Mouse (Mus musculus) ES-Bruce4 (cell line): ENCODE data around the gene Tmem86a. TPM values are rescaled to one million over a fixed set of nuclear protein-coding genes. Genes with fewer than 3 reads are reported as not detected.

Experiments used
- H3K27ac ChIP-seq: 2 replicates; pipeline ENCODE4 v1.5.1; 2012; ENCODE audit warnings: low read length, inconsistent platforms; ENCODE audit not compliant: insufficient read depth
- H3K27me3 ChIP-seq: 2 replicates; pipeline ENCODE4 v1.6.1; 2012; ENCODE audit warnings: mild to moderate bottlenecking, low read length, inconsistent platforms; ENCODE audit not compliant: control insufficient read depth, poor library complexity, insufficient read depth, severe bottlenecking
- H3K36me3 ChIP-seq: 2 replicates; pipeline ENCODE4 v1.6.1; 2012; ENCODE audit warnings: inconsistent platforms, mild to moderate bottlenecking, low read length, moderate library complexity; ENCODE audit not compliant: control insufficient read depth, poor library complexity, insufficient read depth, severe bottlenecking
- H3K4me1 ChIP-seq: one replicate; pipeline ENCODE4 v1.8.1; 2011; ENCODE audit warnings: low read length; ENCODE audit not compliant: control insufficient read depth, insufficient read depth
- H3K4me3 ChIP-seq: 2 replicates; pipeline ENCODE4 v1.5.1; 2011; ENCODE audit warnings: low read depth, mild to moderate bottlenecking, low read length
- H3K9ac ChIP-seq: 2 replicates; pipeline ENCODE4 v1.6.1; 2012; ENCODE audit warnings: low read depth, mild to moderate bottlenecking, inconsistent platforms; ENCODE audit not compliant: poor library complexity, severe bottlenecking
- H3K9me3 ChIP-seq: replicated peaks from 2 replicates; pipeline ENCODE4 v1.6.1; 2012; ENCODE audit warnings: mild to moderate bottlenecking, low read length, inconsistent platforms; ENCODE audit not compliant: control insufficient read depth, poor library complexity, insufficient read depth, severe bottlenecking
- CTCF ChIP-seq: IDR thresholded peaks from one replicate; pipeline ENCODE4 v1.8.1; 2011; ENCODE audit warnings: low read depth, low read length
- EP300 ChIP-seq: IDR thresholded peaks from 2 replicates; pipeline ENCODE4 v1.6.1; 2011; ENCODE audit warnings: low read depth, low read length; ENCODE audit not compliant: insufficient read depth
- POLR2A ChIP-seq: IDR thresholded peaks from one replicate; pipeline ENCODE4 v1.8.1; 2011; ENCODE audit warnings: low read length; ENCODE audit not compliant: insufficient read depth
- polyA plus RNA-seq: library from polyadenylated mRNA; stranded (reverse); fragments of >200 nt; gene quantifications from 2 replicates; pipeline ENCODE4 v1.2.4, GENCODE M21; 2011; ENCODE audit warnings: low read depth; ENCODE audit not compliant: missing spikeins, insufficient read depth, insufficient read length

The Tmem86a gene
- polyA plus RNA-seq, 1 experiment: 2.0 TPM

DNA sequence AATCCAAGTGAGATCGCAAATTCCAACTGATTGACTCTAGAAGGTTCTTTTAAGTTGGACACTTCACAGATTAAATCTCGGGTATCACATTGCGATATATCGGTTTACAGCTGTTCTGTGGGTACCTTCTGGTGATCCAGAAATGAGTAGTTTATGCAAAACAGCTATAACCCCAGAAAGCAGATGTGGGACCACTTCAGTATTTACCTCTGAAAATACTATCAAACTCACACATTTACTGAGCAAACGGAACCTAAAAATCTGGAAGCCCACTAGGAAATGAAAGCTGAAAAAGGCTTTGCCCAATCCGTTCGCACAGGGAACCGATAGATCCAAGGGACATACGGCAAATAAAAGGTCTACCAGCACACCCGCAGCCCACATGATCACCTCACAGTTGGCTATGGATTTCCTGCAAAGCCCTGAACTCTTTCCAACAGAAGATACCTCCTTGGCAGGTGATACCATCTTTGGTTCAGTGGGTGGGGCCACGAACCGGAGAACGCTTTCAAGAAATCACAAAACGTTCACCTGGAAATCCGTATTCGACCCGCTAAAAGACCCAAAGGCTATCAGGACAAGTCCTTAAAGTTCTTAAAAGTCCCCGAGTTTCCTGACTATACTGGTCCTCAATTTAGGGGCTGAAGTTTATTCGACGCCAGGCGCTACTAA, 43.2 kb upstream of the Tmem86a start:
- no peak overlapping the region for H3K27ac ChIP-seq
- H3K27me3 ChIP-seq: no peaks in the 10 kb centered on the region

GRCm38 (mm10) chr7:47007818-47008167, 42.6 kb upstream of the Tmem86a start:
- Histone ChIP-seq H3K36me3 (no peaks in the 10 kb centered on the region), H3K9me3 (peaks cover 8% of the 10 kb centered on the region), H3K27me3 (no peaks in the 10 kb centered on the region), H3K4me3 (peak overlapping the region; percentile 92), H3K4me1 (peaks cover 4% of the 10 kb centered on the region), H3K27ac (peak overlapping the region; percentile 5; the same call in 1 of the 2 replicates), H3K9ac (peak overlapping the region; percentile 24)
- TF ChIP-seq CTCF: peak; percentile 41
- no peak for TF ChIP-seq EP300

More for the DNA sequence above, 43.2 kb upstream of the Tmem86a start:
- TF ChIP-seq EP300 (no peak), POLR2A (no peak), CTCF (no peak)
- H3K4me1 ChIP-seq: peaks cover 4% of the 10 kb centered on the region
- peak overlapping the region; percentile 24 for H3K9ac ChIP-seq
- peak overlapping the region; percentile 92 for H3K4me3 ChIP-seq
- peaks cover 8% of the 10 kb centered on the region for H3K9me3 ChIP-seq
- no peaks in the 10 kb centered on the region for H3K36me3 ChIP-seq

- H3K4me1 ChIP-seq: peaks cover 4% of the 10 kb centered on the region
- H3K9ac ChIP-seq: peak within 1 kb of the TSS; percentile 24
- H3K9me3 ChIP-seq: peaks cover 8% of the 10 kb centered on the region
- H3K4me3 ChIP-seq: peak within 1 kb of the TSS; percentile 92
- H3K27ac ChIP-seq: peak within 1 kb of the TSS; percentile 5; the same call in 1 of the 2 replicates
- no peaks in the 10 kb centered on the region for H3K27me3 ChIP-seq
- TF ChIP-seq POLR2A: peak; percentile 85
- TF ChIP-seq CTCF: no peak
- no peaks in the 10 kb centered on the region for H3K36me3 ChIP-seq
These were observed 42.0 kb upstream of the Tmem86a start, which contains the start of gene Spty2d1 for GRCm38 (mm10) chr7:47008168-47008993. Spty2d1 (minus strand) TSS chr7:47008411.

DNA sequence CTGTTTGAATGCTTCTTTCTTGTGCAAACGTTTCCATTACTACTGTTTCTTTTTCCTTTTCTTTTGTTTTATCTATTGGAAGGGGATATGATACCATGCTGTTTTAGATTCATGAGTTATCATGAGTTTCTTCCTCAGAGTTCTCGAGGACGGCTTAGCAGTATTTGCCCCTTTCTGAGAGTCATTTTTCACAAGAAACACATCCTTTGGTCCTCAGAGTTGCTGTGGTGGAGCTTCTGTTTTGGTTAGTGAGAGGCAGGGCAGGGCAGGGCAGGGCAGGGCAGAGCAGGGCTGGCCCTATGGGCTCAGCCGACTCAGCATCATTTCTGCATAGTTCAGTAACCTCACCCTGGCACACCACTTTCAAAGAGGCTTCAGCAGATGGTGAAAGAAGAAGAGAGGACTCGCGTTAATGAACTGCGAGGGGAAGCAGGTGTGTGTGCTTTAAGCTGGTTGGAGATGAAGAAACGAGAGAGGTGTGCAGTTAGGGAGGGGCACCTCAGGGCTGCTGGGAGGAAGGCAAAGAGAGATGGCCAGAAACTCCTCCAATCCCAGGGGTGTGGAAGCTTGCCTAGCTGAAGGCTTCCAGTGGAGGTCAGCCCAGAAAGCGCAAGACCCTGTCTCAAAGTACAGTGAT, 37.2 kb upstream of the Tmem86a start:
- Histone ChIP-seq H3K9ac (no peak overlapping the region), H3K4me3 (no peak overlapping the region), H3K9me3 (no peaks in the 10 kb centered on the region), H3K36me3 (no peaks in the 10 kb centered on the region), H3K27me3 (no peaks in the 10 kb centered on the region), H3K27ac (no peak overlapping the region), H3K4me1 (no peaks in the 10 kb centered on the region)
- TF ChIP-seq EP300: no peak
- TF ChIP-seq POLR2A: no peak
- no peak for TF ChIP-seq CTCF

GRCm38 (mm10) chr7:47014564-47015389, 35.6 kb upstream of the Tmem86a start:
- no peaks in the 10 kb centered on the region for H3K36me3 ChIP-seq
- no peaks in the 10 kb centered on the region for H3K9me3 ChIP-seq
- no peaks in the 10 kb centered on the region for H3K27me3 ChIP-seq
- peaks cover 3% of the 10 kb centered on the region for H3K4me1 ChIP-seq
- no peak overlapping the region for H3K27ac ChIP-seq
- no peak for TF ChIP-seq POLR2A
- H3K4me3 ChIP-seq: no peak overlapping the region
- no peak overlapping the region for H3K9ac ChIP-seq
